Mouse (Mus musculus): Measurements from ENCODE around the gene Fmnl2.
A peak's percentile ranks its signal among the peaks of the same experiment; 100 is the strongest.

Fmnl2 gene

DNA sequence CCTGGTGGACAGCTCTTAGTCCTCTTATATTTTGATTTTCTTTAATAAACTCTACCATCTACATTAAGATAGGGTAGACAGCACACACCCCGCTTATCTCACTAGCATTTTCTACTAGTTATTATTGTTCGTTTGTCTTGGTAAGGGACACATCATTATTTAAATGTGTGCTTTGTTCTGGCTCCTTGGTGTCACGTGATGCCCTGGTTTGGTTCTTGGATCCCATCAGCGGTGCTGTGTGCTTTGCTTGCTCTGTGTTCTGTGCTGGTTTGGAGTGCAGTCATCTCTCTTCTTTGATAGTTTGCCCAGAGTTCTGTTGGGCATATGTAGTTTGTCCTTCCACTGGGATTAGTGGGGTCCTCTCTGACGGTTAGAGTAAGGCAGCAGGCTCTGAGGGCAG is 57.9 kb downstream of the Fmnl2 start:
- no peak for DNase-seq

GRCm38 (mm10) chr2:52918094-52918493 is 60.4 kb downstream of the Fmnl2 start:
- no peak for DNase-seq

GRCm38 (mm10) chr2:52920701-52921435 is 63.2 kb downstream of the Fmnl2 start:
- DNase-seq = no peak

GRCm38 (mm10) chr2:52925062-52925461 is 67.4 kb downstream of the Fmnl2 start:
- DNase-seq = no peak

DNA sequence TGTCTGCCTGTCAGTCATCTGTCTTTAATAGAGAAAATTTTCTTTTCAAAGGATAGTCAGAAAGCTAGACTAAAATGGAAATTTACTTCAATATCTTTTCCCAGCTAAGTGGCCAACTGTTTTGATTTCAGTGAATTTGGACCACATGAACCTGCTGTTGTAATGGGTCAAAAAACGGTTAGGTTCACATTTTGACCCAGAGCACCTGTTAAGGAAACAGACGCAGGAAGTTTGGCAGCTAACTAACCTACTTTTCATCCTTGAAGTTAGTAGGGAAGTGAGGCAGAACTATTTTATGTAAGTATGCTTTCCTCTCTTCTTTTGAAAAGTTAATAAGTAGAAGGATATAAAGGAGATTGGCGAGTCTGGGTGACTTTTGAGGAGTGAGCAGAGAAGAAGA is 69.7 kb downstream of the Fmnl2 start:
- DNase-seq = no peak

DNA sequence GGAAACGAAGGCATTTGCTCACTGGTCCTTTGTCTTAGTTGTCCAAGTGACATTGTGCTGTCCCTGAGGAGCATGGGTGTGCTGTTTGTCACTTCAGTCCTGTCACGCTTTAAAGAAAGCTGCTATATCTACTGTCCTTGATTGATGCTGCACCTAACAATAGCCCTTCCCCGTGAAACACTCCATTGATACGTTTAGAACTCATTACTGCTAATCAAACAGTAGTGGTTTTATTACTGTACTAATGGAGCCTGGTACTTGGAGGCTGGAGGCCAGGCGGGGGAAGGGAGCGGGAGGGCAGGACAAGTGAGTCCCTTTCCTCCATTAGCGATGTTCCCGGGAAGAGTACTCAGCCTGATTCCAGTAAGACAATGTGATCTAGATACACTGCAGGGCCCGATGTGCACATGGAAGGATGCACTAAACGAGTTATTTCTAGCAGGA is 70.2 kb downstream of the Fmnl2 start:
- DNase-seq = peak; percentile 18

GRCm38 (mm10) chr2:52928401-52928800 is 70.7 kb downstream of the Fmnl2 start:
- DNase-seq = no peak

DNA sequence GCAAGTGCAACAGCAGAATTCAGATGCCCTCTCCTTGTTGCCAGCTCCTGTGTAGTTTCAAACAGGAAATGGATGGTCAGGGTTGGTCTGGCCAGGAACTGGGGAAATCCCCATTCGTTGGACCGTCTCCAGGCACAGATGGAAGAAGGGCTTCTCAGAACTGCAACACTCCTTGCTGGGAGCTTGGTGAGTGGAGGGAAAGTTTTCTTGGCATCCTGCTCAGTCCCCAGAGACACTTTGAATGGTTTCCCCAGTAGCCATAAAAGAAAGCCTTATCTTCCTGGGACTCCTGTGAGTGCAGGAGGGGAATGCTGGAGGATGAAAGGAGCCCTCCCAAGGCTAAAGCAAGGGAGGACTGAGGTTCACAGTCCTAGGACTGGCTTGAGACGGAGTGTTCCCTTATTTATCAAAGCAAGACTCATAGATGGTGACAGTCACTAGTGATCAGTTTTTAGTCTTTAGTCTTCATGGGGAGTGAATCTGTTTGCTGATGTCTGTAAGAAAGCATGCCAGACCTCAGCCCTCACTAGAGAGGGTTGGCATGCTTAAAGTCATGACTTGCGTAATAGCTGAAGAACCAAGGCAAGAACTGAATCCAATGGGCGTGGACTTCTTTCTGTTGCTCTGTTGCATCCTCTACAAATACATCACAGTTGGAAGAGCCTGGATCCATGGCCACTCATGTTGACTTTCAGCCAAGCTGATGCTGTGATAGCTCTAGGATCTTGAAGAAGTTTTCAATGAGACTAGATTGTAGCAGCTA is 72.6 kb downstream of the Fmnl2 start:
- no peak for DNase-seq

GRCm38 (mm10) chr2:52931315-52931714 is 73.7 kb downstream of the Fmnl2 start:
- no peak for DNase-seq

GRCm38 (mm10) chr2:52935906-52936305 is 78.2 kb downstream of the Fmnl2 start:
- DNase-seq = no peak

DNA sequence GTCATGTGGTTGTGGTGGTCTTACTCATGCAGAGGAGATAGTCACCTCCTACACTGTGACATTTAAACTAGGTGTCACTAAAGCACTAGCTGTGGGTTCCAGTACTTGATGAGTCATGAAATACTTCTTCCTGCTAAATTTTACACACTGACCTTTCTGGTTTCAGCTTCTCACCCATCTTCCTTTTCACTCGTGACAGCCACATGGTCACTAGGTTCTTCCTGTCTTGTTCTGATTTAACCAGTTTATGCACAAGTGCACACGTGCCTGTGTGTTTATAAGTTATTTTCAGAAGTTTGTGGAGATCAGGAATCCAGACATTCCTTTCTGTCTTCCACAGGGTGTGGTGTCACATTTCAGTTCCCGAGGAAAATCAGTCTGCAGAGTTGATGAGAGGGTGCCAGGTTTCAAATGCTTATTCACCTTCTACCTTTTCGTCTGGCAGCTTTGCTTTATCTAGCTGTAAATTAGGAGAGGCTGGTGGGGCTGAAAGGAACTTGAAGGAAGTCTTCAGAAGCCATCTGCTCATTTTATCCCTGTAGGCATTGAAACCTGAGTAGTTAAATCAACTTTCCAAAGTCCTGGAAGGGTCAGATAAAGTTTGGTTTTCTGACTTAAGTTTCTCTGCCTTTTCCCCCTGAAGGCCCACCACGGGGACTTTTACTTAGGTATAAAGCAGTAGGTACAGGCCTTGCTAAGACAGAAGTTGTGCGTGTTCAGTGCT is 80.9 kb downstream of the Fmnl2 start:
- no peak for DNase-seq

GRCm38 (mm10) chr2:52943644-52944423 is 86.2 kb downstream of the Fmnl2 start:
- DNase-seq = peak; percentile 32

GRCm38 (mm10) chr2:52944594-52944993 is 86.9 kb downstream of the Fmnl2 start:
- no peak for DNase-seq

GRCm38 (mm10) chr2:52946074-52946473 is 88.4 kb downstream of the Fmnl2 start:
- DNase-seq = no peak

DNA sequence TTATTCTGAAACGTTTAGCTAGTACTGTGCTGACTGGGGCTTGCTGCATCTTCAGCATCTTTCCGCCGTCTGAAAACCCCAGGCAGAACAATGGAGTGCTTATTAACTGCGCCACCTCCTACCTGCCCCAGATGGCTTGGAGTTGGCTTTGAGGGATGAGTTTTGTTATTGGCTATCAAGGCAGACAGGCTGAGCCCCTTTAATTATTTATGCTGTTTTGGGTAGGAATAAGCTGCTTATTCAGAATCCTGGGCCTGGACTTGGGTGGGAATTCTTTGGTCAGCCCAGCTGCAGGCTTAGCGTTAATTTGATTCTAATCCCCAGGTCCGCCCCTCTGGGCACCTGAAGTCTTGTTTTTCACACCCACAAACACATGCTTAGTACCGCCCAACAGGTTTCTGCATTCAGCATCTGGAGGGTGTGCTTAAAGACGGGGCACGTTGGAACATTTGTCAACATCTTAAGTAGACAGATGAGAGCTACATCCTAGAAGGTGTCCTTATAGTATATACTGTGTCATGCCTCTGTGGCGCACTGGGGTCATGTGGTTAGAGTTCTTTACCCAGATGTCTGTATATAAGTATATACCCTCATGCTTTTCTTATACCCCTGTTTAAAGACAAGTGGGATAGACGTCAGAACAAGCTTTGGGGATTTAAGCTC is 89.0 kb downstream of the Fmnl2 start:
- no peak for DNase-seq

DNA sequence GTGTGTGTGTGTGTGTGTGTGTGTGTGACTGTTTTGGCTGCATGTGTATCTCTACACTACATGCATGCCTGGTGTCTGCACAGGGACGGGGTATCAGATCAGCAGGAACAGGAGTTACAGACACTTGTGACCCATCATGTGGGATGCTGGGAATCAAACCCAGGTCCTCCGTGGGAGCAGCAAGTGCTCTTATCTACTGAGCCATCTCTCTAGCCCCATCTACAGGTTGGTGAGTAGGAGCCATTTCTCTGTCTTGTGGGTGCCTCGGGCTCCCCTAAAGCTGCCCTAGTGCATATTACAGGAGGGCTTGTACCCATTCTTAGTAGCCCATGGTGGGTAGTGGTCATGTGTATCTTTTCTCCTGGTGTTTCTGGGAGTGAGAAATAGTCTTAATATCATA is 90.7 kb downstream of the Fmnl2 start:
- no peak for DNase-seq

DNA sequence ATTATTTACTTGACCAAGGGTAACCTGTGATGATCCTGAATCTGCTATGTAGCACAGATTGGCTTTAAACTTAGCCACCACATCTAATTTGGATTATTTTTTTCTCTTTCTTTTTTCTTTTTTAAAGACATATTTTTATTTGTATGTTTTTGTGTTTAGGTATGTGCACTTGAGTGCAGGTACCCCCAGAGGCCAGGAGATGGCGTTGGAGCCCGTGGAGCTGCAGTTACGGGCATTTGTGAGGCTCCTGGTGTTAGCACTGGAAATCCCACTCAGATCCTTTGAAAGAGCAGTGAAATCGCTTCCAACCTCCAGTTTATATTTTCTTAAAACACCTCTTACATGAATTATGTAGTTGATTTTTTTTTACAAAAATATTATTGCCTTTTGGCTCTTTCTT is 91.9 kb downstream of the Fmnl2 start:
- DNase-seq = no peak

- DNase-seq = no peak
These were observed 92.6 kb downstream of the Fmnl2 start for GRCm38 (mm10) chr2:52950226-52950625.

DNA sequence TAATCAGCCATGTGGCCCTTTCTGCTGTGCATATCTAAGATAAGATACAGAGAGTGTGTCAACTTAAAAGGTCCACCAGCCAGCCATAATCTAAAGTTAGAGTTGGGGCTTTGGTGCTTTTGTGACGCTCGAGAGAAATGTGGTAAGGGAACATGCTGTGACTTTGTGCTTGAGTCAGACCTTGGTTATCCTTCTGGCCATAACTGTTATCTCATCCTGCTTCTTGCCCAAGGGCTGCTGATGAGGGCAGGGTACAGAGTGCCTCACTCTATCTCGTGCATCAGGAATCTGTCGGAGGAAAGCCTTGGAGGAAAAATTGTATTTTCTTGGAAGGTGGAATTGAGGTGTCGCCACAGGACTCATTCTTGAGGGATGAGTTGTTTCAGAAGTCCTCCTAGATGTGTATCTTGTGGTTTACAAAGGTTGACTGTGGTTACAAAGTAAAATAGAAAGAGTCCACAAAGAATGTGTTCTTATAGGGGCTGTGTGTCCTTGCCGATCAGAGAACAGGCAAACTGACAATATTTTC is 94.6 kb downstream of the Fmnl2 start:
- DNase-seq = no peak

DNA sequence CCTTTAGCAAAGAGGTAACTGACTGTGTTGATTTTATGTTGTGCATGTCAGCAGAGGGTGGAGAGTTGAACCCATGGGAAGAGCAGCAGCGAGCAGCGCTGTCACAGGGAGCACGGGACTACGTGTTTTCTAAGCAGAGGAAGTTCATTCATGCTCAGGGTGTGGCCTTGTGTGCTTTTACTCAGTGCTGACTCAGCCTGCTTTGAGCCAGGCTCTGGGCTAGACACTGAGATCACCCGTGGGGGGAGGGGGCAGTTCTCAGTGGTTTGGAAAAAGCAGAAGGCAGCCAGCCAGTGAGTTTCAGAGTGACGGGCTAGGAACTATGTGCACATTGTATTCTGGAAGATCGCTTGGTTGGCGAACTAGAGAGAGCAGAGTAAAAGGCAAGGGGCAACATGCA is 97.4 kb downstream of the Fmnl2 start:
- DNase-seq = peak; percentile 86

DNA sequence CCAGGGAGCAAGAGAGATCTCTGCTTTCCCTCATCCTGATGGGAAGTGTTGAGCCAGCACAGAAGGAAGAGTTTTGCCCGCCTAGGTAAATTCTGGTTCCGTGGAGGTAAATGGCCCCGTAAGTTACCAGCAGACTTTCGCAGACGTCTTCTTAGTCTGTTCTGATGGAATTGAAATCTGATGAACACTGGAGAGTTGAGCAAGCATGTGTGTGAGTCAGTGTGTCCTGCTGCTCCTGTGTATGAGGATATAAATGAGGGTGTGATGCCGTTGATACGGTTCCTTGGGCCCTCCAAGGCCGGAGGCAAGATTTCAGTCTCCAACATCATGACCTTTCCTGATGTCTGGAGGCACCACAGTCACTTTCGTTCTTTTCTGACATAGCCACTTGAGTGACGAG is 98.2 kb downstream of the Fmnl2 start:
- DNase-seq = no peak

Data from right cerebral cortex, adult 18-20 months (tissue).